Mouse (Mus musculus) naive thymus-derived CD4-positive, alpha-beta T cell, adult 5 months (primary cell): ENCODE data around the gene Gm6812. TPM values are rescaled to one million over a fixed set of nuclear protein-coding genes. Genes with fewer than 3 reads are reported as not detected.

Experiments
- polyA plus RNA-seq: library from polyadenylated mRNA; unstranded; fragments of 100-300 nt; shearing (Covaris generic); gene quantifications from one replicate; pipeline ENCODE4 v1.2.1, GENCODE M21; 2017

Gm6812 gene
- not detected for polyA plus RNA-seq

DNA sequence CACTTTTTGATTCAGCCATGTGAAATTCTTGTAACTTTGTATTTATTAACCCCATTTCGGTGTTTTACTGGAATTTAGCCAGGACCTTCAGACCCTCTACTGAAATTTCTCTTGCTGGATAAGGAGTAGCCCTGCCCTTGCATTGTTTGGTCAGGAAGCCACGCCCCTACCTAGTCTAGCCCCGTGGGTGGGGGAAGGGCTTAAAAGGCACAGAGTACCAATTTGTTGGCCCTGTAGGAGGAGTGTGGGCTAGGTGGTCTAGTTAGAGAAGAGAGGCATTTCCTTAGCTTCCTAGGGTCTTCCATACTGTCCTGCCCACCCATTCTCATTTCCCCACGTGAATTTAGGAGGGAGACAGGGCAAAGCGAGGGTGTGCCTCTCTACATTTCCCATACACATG is at the start of gene Gm6812:
TSS of gene Gm6812 (minus strand) at position 101 of the 400 bp plus-strand sequence.

Other genes starting within 250 kb of the Gm6812 start
- 68.8 TPM for gene Fmr1, start 214.5 kb downstream of the Gm6812 start, polyA plus RNA-seq
- gene Fmr1nb, start 131.2 kb downstream of the Gm6812 start, polyA plus RNA-seq, result not detected
- gene Gm14698, start 72.0 kb downstream of the Gm6812 start, polyA plus RNA-seq, result not detected